Mouse (Mus musculus) hindbrain, embryonic 12.5 days (tissue): ENCODE data around the gene Tuba1c. TPM values are rescaled to one million over a fixed set of nuclear protein-coding genes. Genes with fewer than 3 reads are reported as not detected.

Experiments used
- ATAC-seq: fragments of 200-750 bp; cut with Nextera tagmentation; 2 replicates; pipeline ENCODE4 v1.8.0; 2017; ENCODE audit warnings: moderate TSS enrichment; ENCODE audit not compliant: low FRiP score
- H3K27ac ChIP-seq: fragments of 300-500 bp; sonication (generic); 2 replicates; pipeline ENCODE4 v1.5.1; 2016; ENCODE audit warnings: mild to moderate bottlenecking
- H3K27me3 ChIP-seq: fragments of 300-500 bp; sonication (generic); 2 replicates; pipeline ENCODE4 v1.6.1; 2016; ENCODE audit warnings: mild to moderate bottlenecking
- H3K36me3 ChIP-seq: fragments of 300-500 bp; sonication (generic); 2 replicates; pipeline ENCODE4 v1.6.1; 2016; ENCODE audit warnings: mild to moderate bottlenecking
- H3K4me1 ChIP-seq: fragments of 300-500 bp; sonication (generic); 2 replicates; pipeline ENCODE4 v1.6.1; 2016
- H3K4me2 ChIP-seq: fragments of 300-500 bp; sonication (generic); replicated peaks from 2 replicates; pipeline ENCODE4 v1.6.1; 2016; ENCODE audit warnings: mild to moderate bottlenecking
- H3K4me3 ChIP-seq: fragments of 300-500 bp; sonication (generic); 2 replicates; pipeline ENCODE4 v1.5.1; 2016; ENCODE audit warnings: mild to moderate bottlenecking
- H3K9ac ChIP-seq: fragments of 300-500 bp; sonication (generic); 2 replicates; pipeline ENCODE4 v1.6.1; 2016; ENCODE audit warnings: mild to moderate bottlenecking, moderate library complexity
- H3K9me3 ChIP-seq: fragments of 300-500 bp; sonication (generic); replicated peaks from 2 replicates; pipeline ENCODE4 v1.6.1; 2016; ENCODE audit warnings: mild to moderate bottlenecking
- WGBS: fragments of 180-500 bp; shearing (Covaris S2); methylation state at CpG from one replicate; pipeline ENCODE4 v1.1.7; 2016; 5-methylcytosine and 5-hydroxymethylcytosine counted together
- microRNA-seq: library from miRNA; unstranded; fragments of <30 nt; microRNA quantifications from one replicate; pipeline ENCODE4, GENCODE M21; 2017
- polyA plus RNA-seq: library from polyadenylated mRNA; unstranded; fragments of >200 nt; fragmentation: Nextera tagmentation; extraction: Ambion mirVana; gene quantifications from 2 replicates; pipeline ENCODE4 v1.2.1, GENCODE M21; 2016

The Tuba1c gene
- polyA plus RNA-seq, 1 experiment from 2014 or later: 72.4 TPM

DNA sequence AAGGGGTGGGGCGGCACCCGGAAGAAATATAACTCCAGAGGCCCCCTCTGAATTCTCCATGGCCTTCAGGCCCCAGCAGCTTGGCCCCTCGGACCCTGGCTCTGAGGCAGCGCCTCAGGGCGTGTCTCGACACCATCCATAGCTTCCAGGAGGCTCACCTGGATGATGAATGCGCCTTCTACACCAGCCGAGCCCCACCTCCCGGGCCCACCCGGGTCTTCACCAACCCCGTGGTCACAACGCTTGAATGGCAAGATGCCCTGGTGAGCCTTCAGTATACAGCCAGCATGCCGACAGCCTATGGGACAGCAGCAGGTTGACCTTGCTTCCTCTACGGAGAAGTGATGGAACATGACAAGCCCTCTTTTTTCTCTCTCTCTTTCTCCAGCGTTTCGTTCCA, 53.1 kb downstream of the Tuba1c start:
- H3K36me3 ChIP-seq: peaks cover 29% of the 10 kb centered on the region
- H3K27ac ChIP-seq: no peak overlapping the region
- no peak for ATAC-seq
- no peaks in the 10 kb centered on the region for H3K9me3 ChIP-seq
- H3K4me1 ChIP-seq: peaks cover 13% of the 10 kb centered on the region
- no peak overlapping the region for H3K4me3 ChIP-seq
- H3K9ac ChIP-seq: no peak overlapping the region
- peaks cover 49% of the 10 kb centered on the region for H3K27me3 ChIP-seq
- WGBS: 90% methylated on average over 15 of the region's 16 CpGs
- no peak overlapping the region for H3K4me2 ChIP-seq

GRCm38 (mm10) chr15:99083258-99083657, 53.6 kb downstream of the Tuba1c start:
- no peaks in the 10 kb centered on the region for H3K9me3 ChIP-seq
- H3K27me3 ChIP-seq: peaks cover 54% of the 10 kb centered on the region
- peaks cover 13% of the 10 kb centered on the region for H3K4me1 ChIP-seq
- no peak overlapping the region for H3K4me3 ChIP-seq
- WGBS: 73% methylated on average over 9 of the region's 9 CpGs
- no peak for ATAC-seq
- peaks cover 26% of the 10 kb centered on the region for H3K36me3 ChIP-seq
- no peak overlapping the region for H3K27ac ChIP-seq
- no peak overlapping the region for H3K9ac ChIP-seq
- no peak overlapping the region for H3K4me2 ChIP-seq

DNA sequence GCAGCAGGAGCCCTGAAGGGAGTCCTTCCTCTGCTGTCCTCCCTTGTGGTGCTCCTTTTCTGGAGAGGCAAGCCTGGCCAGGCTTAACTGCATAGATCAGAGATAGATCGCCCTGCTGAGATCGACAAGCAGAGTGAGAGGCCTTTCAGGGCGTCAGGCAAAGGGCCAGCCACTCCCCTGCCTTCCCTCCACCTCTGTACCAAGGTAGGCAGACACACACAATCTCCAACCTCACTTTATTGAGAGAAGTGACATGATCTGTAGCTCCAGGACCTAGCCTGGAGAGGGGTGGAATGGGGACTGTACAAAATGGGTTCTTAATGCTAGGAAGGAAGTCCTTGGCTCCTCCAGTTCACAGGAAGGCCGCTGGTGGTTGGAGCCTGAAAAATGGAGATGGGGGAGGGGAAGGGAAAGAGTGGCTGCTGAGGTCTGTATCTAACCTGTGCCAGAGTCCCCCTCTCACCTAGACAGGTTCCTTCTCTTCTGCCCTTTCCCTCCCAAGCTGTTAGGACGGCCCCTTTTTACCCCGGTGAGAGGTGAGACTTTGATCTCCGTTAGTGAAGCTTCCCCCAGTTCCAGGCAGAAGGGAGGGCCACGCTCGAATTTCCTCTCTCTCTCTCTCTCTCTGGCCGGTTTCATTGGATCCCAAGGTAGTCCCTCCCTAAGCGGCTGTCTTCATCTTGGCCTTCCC, 54.3 kb downstream of the Tuba1c start:
- 0 out of 2 replicates have a peak overlapping the region, but pooled peaks have one; percentile 7 for H3K4me3 ChIP-seq
- H3K4me2 ChIP-seq: peak overlapping the region; percentile 34
- WGBS: 7% methylated on average over 11 of the region's 11 CpGs
- ATAC-seq: no peak
- H3K9me3 ChIP-seq: no peaks in the 10 kb centered on the region
- H3K4me1 ChIP-seq: peaks cover 21% of the 10 kb centered on the region
- peaks cover 26% of the 10 kb centered on the region for H3K36me3 ChIP-seq
- no peak overlapping the region for H3K9ac ChIP-seq
- no peak overlapping the region for H3K27ac ChIP-seq
- peaks cover 61% of the 10 kb centered on the region for H3K27me3 ChIP-seq

GRCm38 (mm10) chr15:99084618-99085017, 54.9 kb downstream of the Tuba1c start:
- Histone ChIP-seq H3K4me2 (peak overlapping the region; percentile 34), H3K4me3 (0 out of 2 replicates have a peak overlapping the region, but pooled peaks have one; percentile 7), H3K27me3 (peaks cover 67% of the 10 kb centered on the region), H3K9me3 (no peaks in the 10 kb centered on the region), H3K4me1 (peaks cover 26% of the 10 kb centered on the region), H3K27ac (no peak overlapping the region), H3K9ac (no peak overlapping the region), H3K36me3 (peaks cover 26% of the 10 kb centered on the region)
- 7% methylated on average over 19 of the region's 19 CpGs for WGBS
- no peak for ATAC-seq

DNA sequence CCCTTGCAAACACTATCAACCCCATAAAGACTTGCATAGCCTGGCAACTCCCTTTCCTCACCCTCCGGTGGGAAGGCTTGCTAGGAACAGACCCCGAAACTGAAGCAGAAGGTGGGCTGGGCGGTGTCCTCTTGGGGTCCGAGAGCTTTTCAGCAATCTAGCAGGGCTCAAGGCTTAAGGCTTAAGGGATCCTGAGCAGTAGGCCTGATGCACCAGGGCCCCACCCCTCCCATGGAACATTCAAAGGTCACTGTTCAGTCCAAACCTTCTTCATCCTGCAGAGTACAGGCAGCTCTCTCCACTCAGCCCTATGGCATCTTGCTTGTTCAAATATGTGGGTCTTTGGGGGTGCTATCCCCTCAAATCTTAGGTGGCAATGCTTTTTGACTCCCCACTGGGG, 56.3 kb downstream of the Tuba1c start:
- Histone ChIP-seq H3K4me1 (peaks cover 37% of the 10 kb centered on the region), H3K4me3 (peak overlapping the region; percentile 34), H3K4me2 (peak overlapping the region; percentile 15), H3K27ac (no peak overlapping the region), H3K9ac (peak overlapping the region; percentile 15; the same call in 1 of the 2 replicates), H3K36me3 (peaks cover 20% of the 10 kb centered on the region), H3K9me3 (no peaks in the 10 kb centered on the region), H3K27me3 (peaks cover 74% of the 10 kb centered on the region)
- no peak for ATAC-seq
- 69% methylated on average over 4 of the region's 4 CpGs for WGBS

GRCm38 (mm10) chr15:99087253-99088075, 57.8 kb downstream of the Tuba1c start, which contains the start of gene C1ql4:
C1ql4 (minus strand) TSS chr15:99087817.
- Histone ChIP-seq H3K27ac (peak within 1 kb of the TSS; percentile 32), H3K9ac (peak within 1 kb of the TSS; percentile 53), H3K4me3 (peak within 1 kb of the TSS; percentile 34), H3K27me3 (peaks cover 84% of the 10 kb centered on the region), H3K9me3 (no peaks in the 10 kb centered on the region), H3K4me1 (peaks cover 41% of the 10 kb centered on the region), H3K4me2 (peak within 1 kb of the TSS; percentile 51), H3K36me3 (peaks cover 6% of the 10 kb centered on the region)
- ATAC-seq: no peak
- 9% methylated on average over 60 of the region's 60 CpGs for WGBS

Small RNA genes within 50 kb of the gene (microRNA-seq; reads per million reads assigned to microRNA genes)
- 1.6 reads per million for gene Mir6960

Other genes with a start within 250 kb of the Tuba1c start
- 8.4 and 8.6 TPM in 2 replicates for gene Wnt1, start 240.0 kb upstream of the Tuba1c start, polyA plus RNA-seq
- 0.56 and 0.65 TPM in 2 replicates for gene Ddn, start 220.4 kb upstream of the Tuba1c start, polyA plus RNA-seq
- gene Prkag1, start 198.4 kb upstream of the Tuba1c start, polyA plus RNA-seq: 71.0 and 78.9 TPM in 2 replicates
- gene Kmt2d, start 158.7 kb upstream of the Tuba1c start, polyA plus RNA-seq: 12.2 and 12.5 TPM in 2 replicates
- gene Rhebl1, start 135.4 kb upstream of the Tuba1c start, polyA plus RNA-seq: 22.0 and 27.0 TPM in 2 replicates
- 0.84 and 1.1 TPM in 2 replicates for gene Dhh, start 131.4 kb upstream of the Tuba1c start, polyA plus RNA-seq
- 38.4 and 39.2 TPM in 2 replicates for gene Lmbr1l, start 111.7 kb upstream of the Tuba1c start, polyA plus RNA-seq
- gene Tuba1b, start 95.3 kb upstream of the Tuba1c start, polyA plus RNA-seq: 1,219 and 1,243 TPM in 2 replicates
- not detected in 2 replicates for gene Gm49450, start 76.3 kb upstream of the Tuba1c start, polyA plus RNA-seq
- 9,547 and 9,692 TPM in 2 replicates for gene Tuba1a, start 76.2 kb upstream of the Tuba1c start, polyA plus RNA-seq
- 23.3 and 35.6 TPM in 2 replicates for gene Prph, start 25.3 kb downstream of the Tuba1c start, polyA plus RNA-seq
- 24.1 and 29.2 TPM in 2 replicates for gene Troap, start 44.7 kb downstream of the Tuba1c start, polyA plus RNA-seq
- 18.4 and 18.7 TPM in 2 replicates for gene C1ql4, start 57.9 kb downstream of the Tuba1c start, polyA plus RNA-seq
- gene Dnajc22, start 63.3 kb downstream of the Tuba1c start, polyA plus RNA-seq: 3.2 and 3.3 TPM in 2 replicates
- 72.7 and 73.6 TPM in 2 replicates for gene Spats2, start 96.0 kb downstream of the Tuba1c start, polyA plus RNA-seq
- gene Kcnh3, start 195.0 kb downstream of the Tuba1c start, polyA plus RNA-seq: 0.40 TPM in 1 of 2 replicates, not detected in the other
- gene Mcrs1, start 222.1 kb downstream of the Tuba1c start, polyA plus RNA-seq: 178 and 179 TPM in 2 replicates